In genomic region chr17:88529519-88530235, GRCm38 (mm10) we compare ENCODE assay signal across 8 mouse cellular contexts. TPM values are rescaled to one million over a fixed set of nuclear protein-coding genes. Genes with fewer than 3 reads are reported as not detected.
A peak's percentile ranks its signal among the peaks of the same experiment; 100 is the strongest.
DNase-seq lines count a peak whose midpoint lies in the region; ATAC-seq lines count a peak whose summit lies in the region.

TSS of gene Ppp1r21 (plus strand) at chr17:88530118.

- peak within 1 kb of the TSS; percentile 89 for H3K27ac ChIP-seq in forebrain, embryonic 14.5 days (ENCODE audit: low read depth, low read length)
- H3K27ac ChIP-seq in neural tube, embryonic 15.5 days (replicated peaks) = peak within 1 kb of the TSS; percentile 92

- no peaks in the 10 kb centered on the region for H3K9me3 ChIP-seq in forebrain, embryonic 14.5 days (replicated peaks; ENCODE audit: control insufficient read depth, low read length)
- no peaks in the 10 kb centered on the region for H3K9me3 ChIP-seq in neural tube, embryonic 15.5 days (replicated peaks)

- no peaks in the 10 kb centered on the region for H3K36me3 ChIP-seq in forebrain, embryonic 14.5 days (ENCODE audit: control insufficient read depth, insufficient read depth, low read length)
- no peaks in the 10 kb centered on the region for H3K36me3 ChIP-seq in neural tube, embryonic 15.5 days

- peaks cover 8% of the 10 kb centered on the region for H3K4me1 ChIP-seq in forebrain, embryonic 14.5 days (ENCODE audit: control insufficient read depth, insufficient read depth, low read length)
- H3K4me1 ChIP-seq in neural tube, embryonic 15.5 days = peaks cover 12% of the 10 kb centered on the region

- H3K4me3 ChIP-seq in forebrain, embryonic 14.5 days (ENCODE audit: low read depth, low read length) = peak within 1 kb of the TSS; percentile 66
- peak within 1 kb of the TSS; percentile 63 for H3K4me3 ChIP-seq in neural tube, embryonic 15.5 days (replicated peaks)

- peak; percentile 97 for ATAC-seq in forebrain, embryonic 14.5 days
- peak; percentile 95 for ATAC-seq in neural tube, embryonic 15.5 days (ENCODE audit: low FRiP score)

- peak within 1 kb of the TSS; percentile 74 for H3K4me2 ChIP-seq in forebrain, embryonic 14.5 days (ENCODE audit: low read length)
- peak within 1 kb of the TSS; percentile 71 for H3K4me2 ChIP-seq in neural tube, embryonic 15.5 days

- intact Hi-C loops in heart, postnatal 14 days (cut with DNase I) = loop anchor here (1.0 to 5.0 kb wide), 2 partner anchors 112 to 272 kb away; no protein-coding TSS in a partner anchor

- peak within 1 kb of the TSS; percentile 64 for H3K9ac ChIP-seq in forebrain, embryonic 14.5 days (ENCODE audit: low read length)
- peak within 1 kb of the TSS; percentile 63 for H3K9ac ChIP-seq in neural tube, embryonic 15.5 days (replicated peaks)

- peak; percentile 96 for DNase-seq in ES-CJ7 (ENCODE audit: low read depth, low spot score)
- DNase-seq in cerebellum, adult 11 months = peak; percentile 98
- DNase-seq in forebrain, embryonic 14.5 days (ENCODE audit: low spot score) = peak; percentile 98
- DNase-seq in heart, postnatal 14 days = peak; percentile 98 to 99
- peak; percentile 99 for DNase-seq in layer of hippocampus, adult 11-12 months (ENCODE audit: low spot score)
- peak; percentile 95 to 97 for DNase-seq in lung, adult 18-20 months
- peak; percentile 97 for DNase-seq in testis, postnatal 14 days (ENCODE audit: low spot score)

- H3K27me3 ChIP-seq in forebrain, embryonic 14.5 days (replicated peaks; ENCODE audit: control insufficient read depth, insufficient read depth, low read length) = no peaks in the 10 kb centered on the region
- H3K27me3 ChIP-seq in neural tube, embryonic 15.5 days (replicated peaks) = no peaks in the 10 kb centered on the region

- WGBS in forebrain, embryonic 14.5 days = 6% methylated on average over 46 of the region's 49 CpGs
- 5% methylated on average over 48 of the region's 49 CpGs for WGBS in neural tube, embryonic 15.5 days

RNA-seq across cellular contexts. Expression of gene Ppp1r21, which starts in this region (rescaled TPM):
- 33.3 and 34.7 TPM in 2 replicates for polyA plus RNA-seq in forebrain, embryonic 14.5 days (2014; fragmentation: Nextera tagmentation; extraction: Ambion mirVana)
- 10 to 100 TPM; 11.4 to 12.3 TPM for total RNA-seq in heart, postnatal 14 days (2021)
- 40.0 and 43.4 TPM in 2 replicates for polyA plus RNA-seq in neural tube, embryonic 15.5 days (2015; fragmentation: Nextera tagmentation; extraction: Ambion mirVana)

Comparison
In these comparisons a context has a peak if more than half of its experiments do, and no peak if none do; other contexts are left out.
1. Peak in every context shown above with its lines: DNase-seq, ATAC-seq, H3K4me3 ChIP-seq and H3K27ac ChIP-seq.